Mouse (Mus musculus) G1E (cell line): ENCODE results near the gene Ankrd13d. TPM values are rescaled to one million over a fixed set of nuclear protein-coding genes. Genes with fewer than 3 reads are reported as not detected.

Experiments used
- ATAC-seq: 2 replicates; pipeline ENCODE4 v1.8.0; 2016; ENCODE audit warnings: mild to moderate bottlenecking; ENCODE audit not compliant: insufficient number of reproducible peaks, poor library complexity, low FRiP score, severe bottlenecking; ENCODE audit errors: extremely low read depth
- DNase-seq: peaks from one replicate; pipeline ENCODE4 v3.0.0; 2012; ENCODE audit warnings: low spot score
- H3K27me3 ChIP-seq: 2 replicates; pipeline ENCODE4 v1.6.1; 2012; ENCODE audit warnings: mild to moderate bottlenecking, low read length, inconsistent platforms; ENCODE audit not compliant: insufficient read depth
- H3K36me3 ChIP-seq: replicated peaks from 2 replicates; pipeline ENCODE3; 2012; ENCODE audit warnings: mild to moderate bottlenecking, inconsistent platforms
- H3K4me1 ChIP-seq: 2 replicates; pipeline ENCODE4 v1.6.1; 2012; ENCODE audit warnings: low read depth, low read length, inconsistent platforms, mixed read lengths; ENCODE audit not compliant: insufficient read depth
- H3K4me3 ChIP-seq: 2 replicates; pipeline ENCODE4 v1.5.1; 2012; ENCODE audit warnings: low read depth, mild to moderate bottlenecking, inconsistent platforms, low read length, moderate library complexity, mixed read lengths
- H3K9me3 ChIP-seq: replicated peaks from 2 replicates; pipeline ENCODE4 v1.6.1; 2012; ENCODE audit warnings: inconsistent platforms
- CTCF ChIP-seq: IDR thresholded peaks from 2 replicates; pipeline ENCODE4 v1.5.1; 2012; ENCODE audit warnings: low read depth, low read length, inconsistent platforms, mixed read lengths
- GATA1 ChIP-seq: IDR thresholded peaks from 2 replicates; pipeline ENCODE4 v1.6.1; 2012; ENCODE audit warnings: borderline replicate concordance, low read length, inconsistent platforms, mixed read lengths
- GATA2 ChIP-seq: IDR thresholded peaks from 2 replicates; pipeline ENCODE4 v1.6.1; 2012; ENCODE audit warnings: low read depth, low read length, inconsistent platforms, borderline replicate concordance
- POLR2AphosphoS5 ChIP-seq: IDR thresholded peaks from 2 replicates; pipeline ENCODE4 v1.6.1; 2012; ENCODE audit warnings: low read depth, low read length, inconsistent platforms; ENCODE audit not compliant: insufficient replicate concordance
- TAL1 ChIP-seq: conservative IDR thresholded peaks from 2 replicates; pipeline ENCODE4 v1.6.1; 2012; ENCODE audit warnings: low read depth, low read length, inconsistent platforms, mixed read lengths
- polyA plus RNA-seq: library from polyadenylated mRNA; stranded (reverse); fragments of >175 nt; gene quantifications from 2 replicates; pipeline ENCODE4 v1.2.3, GENCODE M21; 2012
- total RNA-seq, 2 experiments: library from RNA; stranded (forward) in 1 of 2; stranded (reverse) in 1 of 2; fragments of 200-1000 nt in 1 of 2; fragments of >200 nt in 1 of 2; fragmentation: Nextera tagmentation in 1 of 2; gene quantifications; 2 replicates each; pipeline ENCODE4 v1.2.3; 2014 to 2017

The Ankrd13d gene
- total and polyA plus RNA-seq, 3 experiments: 0.95 to 3.0 (median 2.3) TPM

DNA sequence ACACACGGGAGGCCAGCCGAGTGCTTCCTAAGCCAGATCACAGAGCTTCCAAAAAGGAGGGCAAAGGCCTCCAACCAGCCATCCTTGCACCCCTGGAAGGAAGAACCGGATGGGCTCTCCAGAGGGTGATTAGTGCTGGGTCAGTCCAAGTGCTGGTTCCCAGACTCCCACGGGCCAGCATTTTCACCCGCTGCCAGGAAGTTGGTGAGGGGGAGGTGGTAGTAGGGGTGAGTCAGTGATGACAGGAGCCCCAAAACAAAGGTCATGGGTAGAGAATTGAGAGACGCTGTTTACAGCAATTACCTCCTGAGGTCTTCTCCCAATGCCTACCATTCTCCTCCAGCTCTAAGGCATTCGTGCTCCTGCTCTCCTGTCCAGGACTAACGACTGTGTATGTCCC, 52.5 kb downstream of the Ankrd13d start:
- ATAC-seq (no peak), DNase-seq (no peak)
- H3K27me3 ChIP-seq: peaks cover 29% of the 10 kb centered on the region
- peaks cover 8% of the 10 kb centered on the region for H3K36me3 ChIP-seq
- TF ChIP-seq GATA1 (no peak), TAL1 (no peak), GATA2 (no peak), POLR2AphosphoS5 (no peak), CTCF (no peak)
- H3K9me3 ChIP-seq: no peaks in the 10 kb centered on the region
- H3K4me1 ChIP-seq: peaks cover 33% of the 10 kb centered on the region
- H3K4me3 ChIP-seq: no peak overlapping the region

DNA sequence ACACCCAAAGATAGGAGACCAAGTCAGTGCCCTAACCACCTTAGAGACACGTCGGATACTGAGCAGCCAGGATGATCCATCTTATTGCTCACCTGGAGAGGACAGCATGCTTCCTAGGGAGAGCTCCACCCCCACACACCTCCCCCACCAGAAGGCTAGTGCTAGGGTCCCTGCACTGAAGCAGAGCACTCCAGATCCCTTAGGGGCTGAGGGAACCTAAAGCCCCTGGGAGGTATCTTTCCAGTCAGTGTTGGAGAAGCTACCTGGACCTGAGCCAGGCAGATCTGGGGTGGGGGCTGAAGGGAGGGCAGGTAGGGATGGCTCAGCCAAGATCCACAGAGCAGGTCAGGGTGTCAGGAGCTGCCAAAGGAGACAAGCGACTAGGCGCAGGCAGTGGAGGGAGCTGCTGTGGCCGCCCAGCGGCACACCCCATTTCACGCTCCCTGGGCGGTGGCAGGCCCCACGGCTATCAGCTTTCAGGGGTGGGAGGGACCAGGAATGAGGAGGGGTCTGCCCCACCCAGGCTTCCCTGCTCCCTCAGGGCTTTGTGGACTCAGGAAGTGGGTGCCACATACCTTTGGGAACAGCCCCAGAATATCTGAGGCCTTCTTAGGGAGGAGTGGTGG, 53.4 kb downstream of the Ankrd13d start:
- TF ChIP-seq GATA2: no peak
- TF ChIP-seq GATA1: no peak
- TF ChIP-seq TAL1: no peak
- TF ChIP-seq CTCF: no peak
- peaks cover 8% of the 10 kb centered on the region for H3K36me3 ChIP-seq
- ATAC-seq (no peak), DNase-seq (no peak)
- H3K4me1 ChIP-seq: peaks cover 33% of the 10 kb centered on the region
- H3K9me3 ChIP-seq: no peaks in the 10 kb centered on the region
- H3K27me3 ChIP-seq: peaks cover 35% of the 10 kb centered on the region
- H3K4me3 ChIP-seq: no peak overlapping the region

DNA sequence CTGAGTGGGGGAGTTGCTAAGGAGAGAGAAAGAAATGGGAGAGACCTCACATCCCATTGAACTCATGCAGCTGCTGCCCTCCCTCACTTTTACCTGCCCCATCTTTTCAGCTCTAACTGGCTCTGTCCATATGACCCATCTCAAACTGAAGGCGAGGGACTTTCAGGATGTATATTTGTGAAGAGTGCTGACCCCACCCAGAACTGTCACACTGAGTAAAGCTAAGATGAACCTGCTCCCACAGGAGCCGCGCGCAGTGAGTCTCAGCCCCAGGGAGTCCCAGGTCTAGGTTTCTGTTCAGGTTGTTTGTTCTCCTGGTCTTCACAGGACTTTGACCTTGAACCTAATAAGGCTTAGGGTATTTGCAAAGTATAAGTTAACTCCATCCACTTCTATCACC, 54.0 kb downstream of the Ankrd13d start:
- ATAC-seq (no peak), DNase-seq (no peak)
- no peaks in the 10 kb centered on the region for H3K9me3 ChIP-seq
- H3K4me3 ChIP-seq: no peak overlapping the region
- peaks cover 33% of the 10 kb centered on the region for H3K4me1 ChIP-seq
- TF ChIP-seq CTCF: no peak
- no peak for TF ChIP-seq GATA2
- no peak for TF ChIP-seq POLR2AphosphoS5
- no peak for TF ChIP-seq GATA1
- no peak for TF ChIP-seq TAL1
- H3K27me3 ChIP-seq: peaks cover 37% of the 10 kb centered on the region
- peaks cover 8% of the 10 kb centered on the region for H3K36me3 ChIP-seq

DNA sequence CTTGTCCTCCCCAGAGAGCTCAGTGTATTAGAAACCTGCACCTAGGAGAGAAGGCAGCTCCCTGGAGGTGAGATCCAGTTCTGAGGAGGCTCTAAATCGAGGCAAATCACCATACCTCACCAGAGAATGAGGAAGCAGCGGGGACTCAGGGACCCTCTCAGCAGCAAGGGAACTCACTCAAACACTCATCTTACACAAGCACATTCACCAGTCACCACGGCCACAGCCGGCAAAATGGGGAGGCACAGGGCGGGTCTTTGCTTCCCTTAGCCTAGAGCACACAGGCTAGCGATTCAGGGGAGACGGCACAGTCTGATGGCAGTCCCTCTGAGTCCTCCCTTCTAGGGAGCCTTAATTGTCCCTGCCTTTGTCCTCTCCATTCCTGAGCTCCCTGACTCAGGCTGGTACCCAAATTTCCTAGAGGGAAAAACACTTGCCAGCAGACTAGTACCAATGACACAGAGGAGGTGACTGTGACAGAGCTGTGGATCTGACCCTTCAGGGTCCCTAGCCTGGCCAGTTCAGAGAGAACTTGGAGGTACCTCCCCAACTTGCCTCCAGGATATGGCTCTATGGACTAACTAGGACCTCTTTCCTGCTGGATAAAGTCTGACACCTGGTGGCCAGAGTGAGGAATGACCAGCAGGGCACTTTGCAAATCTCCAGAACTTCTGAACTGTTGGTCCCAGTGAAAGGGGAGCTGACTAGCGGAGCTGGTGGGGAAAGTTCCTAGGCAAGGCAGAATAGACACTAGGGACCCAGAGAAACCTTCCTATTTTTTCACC, 54.9 kb downstream of the Ankrd13d start:
- Histone ChIP-seq H3K36me3 (peaks cover 5% of the 10 kb centered on the region), H3K4me1 (peaks cover 34% of the 10 kb centered on the region), H3K4me3 (no peak overlapping the region), H3K9me3 (no peaks in the 10 kb centered on the region), H3K27me3 (peaks cover 42% of the 10 kb centered on the region)
- no peak for TF ChIP-seq POLR2AphosphoS5
- TF ChIP-seq CTCF: peak; percentile 91
- TF ChIP-seq TAL1: no peak
- no peak for ATAC-seq
- DNase-seq: no peak

DNA sequence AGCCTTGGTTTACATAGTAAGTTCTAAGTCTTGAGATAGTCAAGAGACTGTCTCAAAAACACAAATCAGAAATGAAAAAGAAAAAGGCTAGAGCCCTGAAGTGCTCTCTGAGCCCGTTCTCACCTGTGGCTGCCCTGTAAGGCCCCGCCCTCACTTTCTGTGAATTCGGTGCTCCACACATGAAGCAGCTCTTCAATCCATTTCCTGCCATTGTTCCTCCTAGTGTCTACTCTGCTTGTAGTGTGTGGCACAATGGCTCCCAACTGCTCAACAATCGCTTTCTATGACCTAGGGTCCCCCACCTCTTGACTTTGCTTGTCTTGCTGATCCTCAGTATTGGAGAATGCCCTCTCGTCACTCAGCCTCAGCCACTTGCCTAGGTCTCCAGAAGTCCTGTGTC, 55.5 kb downstream of the Ankrd13d start:
- Histone ChIP-seq H3K4me3 (no peak overlapping the region), H3K27me3 (peaks cover 45% of the 10 kb centered on the region), H3K36me3 (no peaks in the 10 kb centered on the region), H3K9me3 (no peaks in the 10 kb centered on the region), H3K4me1 (peaks cover 30% of the 10 kb centered on the region)
- ATAC-seq (no peak), DNase-seq (no peak)
- TF ChIP-seq GATA1 (no peak), POLR2AphosphoS5 (no peak), TAL1 (no peak), GATA2 (no peak), CTCF (no peak)

DNA sequence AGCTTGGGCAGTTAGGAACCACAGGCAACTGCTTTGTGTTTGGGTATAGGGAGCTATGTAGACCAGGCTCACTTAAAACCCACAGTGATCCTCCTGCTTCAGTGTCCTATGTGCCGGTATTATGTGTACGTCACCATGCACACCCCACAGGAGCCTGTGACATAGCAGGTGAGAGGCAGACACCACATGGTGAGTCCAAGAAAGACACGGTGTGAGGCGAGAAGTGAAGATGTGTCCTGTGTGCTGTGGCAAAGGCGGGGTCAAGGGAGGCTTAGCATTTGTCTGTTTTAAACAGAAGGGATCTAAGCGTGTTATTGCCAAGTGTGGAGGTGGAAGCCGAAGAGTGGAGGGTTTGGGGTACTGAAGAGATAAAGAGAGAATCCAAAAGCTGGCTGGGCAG, 56.2 kb downstream of the Ankrd13d start:
- Histone ChIP-seq H3K27me3 (peaks cover 51% of the 10 kb centered on the region), H3K4me3 (no peak overlapping the region), H3K9me3 (no peaks in the 10 kb centered on the region), H3K4me1 (peaks cover 30% of the 10 kb centered on the region), H3K36me3 (no peaks in the 10 kb centered on the region)
- ATAC-seq (no peak), DNase-seq (no peak)
- TF ChIP-seq GATA1 (no peak), CTCF (no peak), GATA2 (no peak), TAL1 (no peak), POLR2AphosphoS5 (no peak)
